Mouse (Mus musculus) kidney, adult 18-20 months (tissue): ENCODE measurements around the gene Chst11.
"Not testable (repeated sequence)": the region's sequence is repeated elsewhere in the genome, so short reads cannot be mapped to it uniquely, and the experiment has no call there.

Source experiments
- DNase-seq: peaks from one replicate; pipeline ENCODE4 v3.0.0; 2021

The Chst11 gene

GRCm38 (mm10) chr10:83112345-83112744 is 127.0 kb downstream of the Chst11 start:
- no peak for DNase-seq

- no peak for DNase-seq
Measured at GRCm38 (mm10) chr10:83114564-83114963, 129.3 kb downstream of the Chst11 start.

GRCm38 (mm10) chr10:83116889-83117288 is 131.6 kb downstream of the Chst11 start:
- DNase-seq, result no peak

- DNase-seq, result no peak
Measured at GRCm38 (mm10) chr10:83117851-83118250, 132.6 kb downstream of the Chst11 start.

- no peak for DNase-seq
Measured at GRCm38 (mm10) chr10:83118613-83119012, 133.3 kb downstream of the Chst11 start.

GRCm38 (mm10) chr10:83119016-83119415 is 133.7 kb downstream of the Chst11 start:
- no peak for DNase-seq

DNA sequence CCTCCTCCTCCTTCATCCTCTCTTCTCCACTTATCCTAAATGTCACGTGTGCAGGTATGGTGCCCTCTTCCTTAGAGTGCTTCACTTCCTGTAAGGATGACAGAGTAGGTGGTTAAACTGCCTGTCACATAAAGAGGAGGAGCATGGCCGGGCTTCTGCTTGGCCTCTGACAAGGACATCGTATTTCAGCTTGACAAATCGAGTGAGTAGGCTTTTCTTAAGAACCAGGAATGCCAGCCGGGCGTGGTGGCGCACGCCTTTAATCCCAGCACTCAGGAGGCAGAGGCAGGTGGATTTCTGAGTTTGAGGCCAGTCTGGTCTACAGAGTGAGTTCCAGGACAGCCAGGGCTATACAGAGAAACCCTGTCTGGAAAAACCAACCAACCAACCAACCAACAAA is 134.2 kb downstream of the Chst11 start:
- not testable (repeated sequence) for DNase-seq

GRCm38 (mm10) chr10:83119909-83120308 is 134.6 kb downstream of the Chst11 start:
- DNase-seq, result no peak

DNA sequence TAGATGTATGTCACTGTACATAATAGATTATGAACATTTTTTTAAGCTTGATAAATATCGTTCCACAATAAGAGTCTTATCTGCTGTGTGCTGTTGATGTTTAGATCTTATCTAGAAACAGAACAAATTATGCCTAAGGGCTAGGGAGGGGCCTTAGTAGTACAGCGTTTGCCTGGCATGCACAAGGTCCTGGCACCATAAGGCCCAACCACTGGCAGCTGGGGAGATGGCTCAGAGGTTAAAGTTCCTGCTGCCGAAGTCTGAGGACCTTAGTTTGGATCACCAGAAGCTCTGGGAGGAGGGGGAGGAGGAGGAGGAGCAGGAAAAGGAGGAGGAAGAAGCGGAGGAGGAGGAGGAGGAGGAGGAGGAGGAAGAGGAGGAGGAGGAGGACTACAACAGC is 135.6 kb downstream of the Chst11 start:
- DNase-seq, result no peak

DNA sequence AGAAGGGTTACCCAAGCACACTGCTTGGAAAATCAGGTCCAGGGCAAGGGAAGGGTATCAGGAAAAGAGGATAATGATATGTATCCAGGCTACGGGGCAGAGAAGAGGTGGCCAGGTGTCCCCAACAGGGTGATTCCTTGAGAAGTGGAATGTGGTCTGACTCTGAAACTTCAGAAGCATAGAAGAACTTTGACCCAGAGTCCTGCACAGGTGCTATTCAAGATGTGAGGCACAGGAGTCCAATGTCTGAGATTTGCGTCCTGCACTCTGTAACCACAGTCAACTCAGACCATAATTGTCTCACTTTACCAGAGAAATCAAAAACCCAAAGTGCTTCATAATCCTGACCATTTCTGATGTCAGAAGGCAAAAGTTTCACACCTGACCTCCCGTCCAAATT is 139.3 kb downstream of the Chst11 start:
- no peak for DNase-seq

DNA sequence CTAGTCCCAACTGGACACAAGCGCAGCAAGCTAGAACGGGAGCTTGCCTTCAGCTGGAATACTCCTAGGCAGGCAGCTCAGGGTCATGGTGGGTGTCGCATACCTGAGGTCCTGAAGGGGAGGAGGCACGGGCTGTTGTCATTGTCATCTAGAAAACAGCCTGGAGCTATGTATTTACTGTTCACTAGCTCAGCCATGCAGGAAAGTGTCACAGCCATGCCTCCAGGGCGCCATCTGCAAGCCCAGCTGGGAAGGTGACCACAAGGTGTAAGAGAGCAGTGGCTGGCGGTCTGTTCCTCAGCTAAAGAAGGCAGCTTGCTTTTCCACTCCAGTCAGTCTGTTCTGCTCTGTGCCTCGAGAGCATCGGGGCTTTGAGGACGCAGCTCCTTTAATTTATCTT is 141.1 kb downstream of the Chst11 start:
- DNase-seq, result peak; percentile 37

DNA sequence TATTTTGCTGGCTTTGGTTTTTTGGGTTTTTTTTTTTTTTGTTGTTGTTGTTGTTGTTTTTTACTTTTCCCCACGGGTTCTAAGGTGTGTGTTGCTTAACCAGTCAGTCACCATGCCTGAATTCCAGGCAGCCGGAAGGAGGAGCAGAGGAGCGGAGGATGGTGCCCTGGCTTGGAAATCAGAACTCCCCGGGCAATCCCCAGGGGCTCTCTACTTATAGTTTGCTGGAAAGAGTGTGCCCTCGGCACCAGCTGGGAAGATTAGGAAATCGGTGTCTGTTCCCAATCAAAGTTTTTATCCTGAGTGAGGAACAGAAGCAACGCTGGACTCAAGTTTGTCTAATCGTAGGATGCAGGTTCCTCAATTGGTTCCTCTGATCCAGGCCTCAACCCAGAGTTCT is 143.1 kb downstream of the Chst11 start:
- DNase-seq, result no peak

GRCm38 (mm10) chr10:83129624-83130218 is 144.4 kb downstream of the Chst11 start:
- DNase-seq, result no peak

DNA sequence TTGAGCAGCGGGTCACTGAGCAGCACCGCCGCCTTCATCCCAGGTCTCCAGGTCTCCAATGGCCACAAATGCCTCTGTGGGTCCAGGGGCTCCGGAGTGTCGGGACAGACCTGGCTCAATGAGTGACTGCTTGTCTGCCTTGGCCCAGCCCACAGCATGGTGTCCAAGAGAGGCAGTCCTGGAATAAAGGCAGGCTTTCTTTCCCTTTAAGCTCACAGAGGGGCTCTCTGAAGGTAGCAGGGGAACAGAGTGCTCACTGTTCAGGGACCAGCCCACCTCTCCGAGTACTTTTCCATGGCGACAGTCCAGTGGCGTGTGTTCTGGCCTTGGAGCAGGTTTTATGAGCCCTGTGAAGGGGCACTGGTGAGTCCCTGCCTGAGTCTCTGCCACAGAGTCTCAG is 145.3 kb downstream of the Chst11 start:
- no peak for DNase-seq

- no peak for DNase-seq
Measured at GRCm38 (mm10) chr10:83131884-83132283, 146.6 kb downstream of the Chst11 start.

- no peak for DNase-seq
Measured at GRCm38 (mm10) chr10:83133866-83134570, 148.7 kb downstream of the Chst11 start.

GRCm38 (mm10) chr10:83134896-83135295 is 149.6 kb downstream of the Chst11 start:
- no peak for DNase-seq

DNA sequence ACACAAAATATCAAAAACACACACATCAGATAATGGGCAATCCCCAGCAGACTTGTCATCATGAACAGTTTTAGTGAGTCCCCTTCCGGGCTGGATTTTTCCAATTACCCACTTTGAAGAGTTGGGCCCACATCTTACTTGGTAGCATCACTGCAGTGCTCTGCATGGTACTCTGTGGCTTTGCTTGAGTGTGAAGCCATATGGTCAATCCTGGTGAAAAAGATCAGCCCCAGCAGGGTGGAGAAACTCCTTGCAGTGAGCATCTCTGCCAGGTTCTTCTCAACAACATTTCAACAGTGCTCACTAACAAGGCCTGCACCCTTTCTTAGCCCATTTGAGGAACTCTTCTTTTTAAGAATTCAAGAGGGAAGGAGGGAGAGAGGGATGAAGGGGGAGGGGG is 150.7 kb downstream of the Chst11 start:
- no peak for DNase-seq

GRCm38 (mm10) chr10:83137103-83137502 is 151.8 kb downstream of the Chst11 start:
- DNase-seq, result no peak

DNA sequence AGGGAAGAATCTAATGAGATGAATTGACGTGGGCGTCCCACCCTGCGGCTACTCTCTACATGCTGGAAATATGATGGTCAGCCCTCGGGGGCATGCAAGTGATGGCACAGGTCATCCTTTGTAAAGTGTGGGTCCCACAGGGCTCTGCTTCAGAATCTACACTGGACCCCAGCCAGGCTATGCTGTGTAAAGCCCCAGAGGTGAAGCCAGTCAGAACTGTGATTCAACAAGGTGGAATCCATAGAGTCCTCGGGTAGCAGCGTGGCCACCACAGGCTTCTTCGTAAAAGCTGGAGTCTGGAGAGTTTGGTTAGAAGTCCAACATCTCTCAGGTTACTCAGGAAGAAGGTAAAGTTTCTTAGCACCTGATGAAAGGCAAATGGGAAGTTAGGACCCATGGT is 154.0 kb downstream of the Chst11 start:
- no peak for DNase-seq

- no peak for DNase-seq
Measured at GRCm38 (mm10) chr10:83140258-83140936, 155.1 kb downstream of the Chst11 start.

DNA sequence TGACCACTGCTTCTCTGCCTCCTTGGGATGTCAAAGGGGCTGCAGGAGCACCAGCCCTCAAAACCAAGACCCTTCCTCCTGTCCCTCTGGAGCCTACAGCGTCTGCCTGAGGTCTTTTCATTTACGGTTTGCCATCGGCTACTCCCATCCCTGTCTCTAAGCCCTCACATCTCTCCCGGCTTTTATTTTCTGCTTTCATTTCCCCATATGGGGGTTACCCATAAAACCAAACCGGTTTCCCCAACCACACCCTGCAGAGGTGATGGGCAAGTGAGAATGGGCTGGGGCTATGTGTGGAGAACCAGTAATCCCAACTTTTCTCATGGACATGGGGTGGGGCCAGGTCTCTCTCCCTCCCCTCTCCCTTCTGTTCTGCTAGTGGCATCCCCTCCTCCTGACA is 156.1 kb downstream of the Chst11 start:
- DNase-seq, result no peak

GRCm38 (mm10) chr10:83143049-83143448 is 157.8 kb downstream of the Chst11 start:
- DNase-seq, result no peak

DNA sequence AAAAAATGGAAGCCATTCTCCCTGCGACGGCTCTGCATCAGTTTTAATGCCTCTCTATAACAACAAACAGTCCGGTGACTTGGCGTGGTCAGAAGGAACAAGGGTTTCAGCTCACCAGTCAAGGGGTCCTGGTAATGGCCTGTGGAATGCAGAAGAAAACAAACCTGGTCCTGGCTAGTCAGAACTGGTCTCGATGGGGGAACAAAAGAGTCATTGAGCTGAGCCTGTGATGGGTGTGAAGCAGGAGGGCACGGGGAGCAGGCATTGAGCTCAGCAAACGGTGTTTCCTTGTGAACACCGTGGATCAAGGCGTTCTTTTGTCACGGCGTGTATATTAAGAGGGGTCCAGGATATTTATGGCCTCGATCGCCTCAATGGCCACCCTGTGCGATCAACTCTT is 160.5 kb downstream of the Chst11 start:
- DNase-seq, result no peak
